Mouse (Mus musculus) liver, postnatal 0 days (tissue): Measurements from ENCODE around the gene Tmem95. TPM values are rescaled to one million over a fixed set of nuclear protein-coding genes. Genes with fewer than 3 reads are reported as not detected.

Experiments used
- ATAC-seq: fragments of 200-750 bp; cut with Nextera tagmentation; 2 replicates; pipeline ENCODE4 v1.8.0; 2017; ENCODE audit warnings: mild to moderate bottlenecking, moderate library complexity
- DNase-seq: peaks from one replicate; pipeline ENCODE4 v3.0.0-alpha.2; 2016
- H3K27ac ChIP-seq: fragments of 300-500 bp; sonication (generic); 2 replicates; pipeline ENCODE4 v1.5.1; 2014; ENCODE audit warnings: antibody characterized with exemption, moderate library complexity, mild to moderate bottlenecking, low read depth
- H3K27me3 ChIP-seq: fragments of 300-500 bp; sonication (generic); 2 replicates; pipeline ENCODE4 v1.6.1; 2014; ENCODE audit warnings: low read length, control low read depth, mixed read lengths; ENCODE audit not compliant: insufficient read depth
- H3K36me3 ChIP-seq: fragments of 300-500 bp; sonication (generic); replicated peaks from 2 replicates; pipeline ENCODE4 v1.6.1; 2014; ENCODE audit warnings: mild to moderate bottlenecking, control low read depth, low read length, moderate library complexity, mixed read lengths; ENCODE audit not compliant: insufficient read depth
- H3K4me1 ChIP-seq: fragments of 300-500 bp; sonication (generic); 2 replicates; pipeline ENCODE4 v1.6.1; 2014; ENCODE audit warnings: antibody characterized with exemption, mild to moderate bottlenecking, control low read depth; ENCODE audit not compliant: insufficient read depth
- H3K4me2 ChIP-seq: fragments of 300-500 bp; sonication (generic); 2 replicates; pipeline ENCODE4 v1.6.1; 2014; ENCODE audit warnings: low read depth, mild to moderate bottlenecking, low read length, moderate library complexity, mixed read lengths
- H3K4me3 ChIP-seq: fragments of 300-500 bp; sonication (generic); 2 replicates; pipeline ENCODE4 v1.5.1; 2014; ENCODE audit warnings: low read depth, low read length
- H3K9ac ChIP-seq: fragments of 300-500 bp; sonication (generic); replicated peaks from 2 replicates; pipeline ENCODE4 v1.6.1; 2014; ENCODE audit warnings: mild to moderate bottlenecking, moderate library complexity
- H3K9me3 ChIP-seq: fragments of 300-500 bp; sonication (generic); 2 replicates; pipeline ENCODE4 v1.6.1; 2016; ENCODE audit warnings: mild to moderate bottlenecking, control low read depth, low read length, mixed read lengths
- CTCF ChIP-seq: sonication (generic); IDR thresholded peaks from 2 replicates; pipeline ENCODE4 v1.5.1; 2016; ENCODE audit warnings: antibody characterized with exemption, low read depth
- EP300 ChIP-seq: IDR thresholded peaks from 2 replicates; pipeline ENCODE4 v1.6.1; 2016; ENCODE audit warnings: antibody characterized with exemption, low read depth, mild to moderate bottlenecking
- WGBS: fragments of 180-500 bp; shearing (Covaris S2); extraction: QIAGEN DNeasy Blood & Tissue Kit; methylation state at CpG from one replicate; pipeline ENCODE4 v1.1.7; 2014; ENCODE audit not compliant: insufficient replicate concordance; 5-methylcytosine and 5-hydroxymethylcytosine counted together
- polyA plus RNA-seq: library from polyadenylated mRNA; unstranded; fragments of >200 nt; fragmentation: Nextera tagmentation; extraction: Ambion mirVana; gene quantifications from 2 replicates; pipeline ENCODE4 v1.2.1, GENCODE M21; 2015

Gene Tmem95
- polyA plus RNA-seq, 1 experiment from 2014 or later, result not detected

DNA sequence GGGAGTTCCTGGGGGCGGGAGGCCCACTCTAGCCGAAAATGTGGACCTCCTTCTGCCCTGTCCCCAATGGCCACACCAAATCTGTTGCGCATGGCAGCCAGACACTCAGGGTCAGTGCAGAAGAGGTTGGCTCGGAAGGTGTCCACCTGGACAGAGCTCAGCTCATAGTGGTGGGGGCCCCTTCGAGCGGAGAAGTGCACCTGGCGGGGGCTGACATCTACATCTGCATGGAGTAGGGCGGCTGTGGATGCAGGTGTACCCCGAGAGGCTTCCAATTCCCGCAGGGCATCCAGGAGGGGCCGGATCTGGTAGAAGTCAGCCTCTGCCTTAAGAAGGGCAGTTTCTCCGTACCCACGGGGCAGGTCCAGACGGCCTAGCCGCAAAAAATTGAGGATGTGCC lies 1.9 kb upstream of the Tmem95 start:
- TF ChIP-seq EP300 (no peak), CTCF (no peak)
- Histone ChIP-seq H3K4me3 (no peak overlapping the region), H3K9ac (peak overlapping the region; percentile 69; the same call in 1 of the 2 replicates), H3K9me3 (no peaks in the 10 kb centered on the region), H3K4me2 (peak overlapping the region; percentile 89), H3K27ac (no peak overlapping the region), H3K4me1 (peaks cover 47% of the 10 kb centered on the region), H3K27me3 (no peaks in the 10 kb centered on the region), H3K36me3 (0 out of 2 replicates have a peak, but pooled peaks cover 5% of the 10 kb centered on the region)
- DNase-seq (no peak), ATAC-seq (no peak)
- WGBS, result 68% methylated on average over 15 of the region's 15 CpGs

- H3K27me3 ChIP-seq, result no peaks in the 10 kb centered on the region
- no peak for TF ChIP-seq EP300
- TF ChIP-seq CTCF, result no peak
- H3K4me2 ChIP-seq, result peak overlapping the region; percentile 89
- H3K4me1 ChIP-seq, result peaks cover 46% of the 10 kb centered on the region
- H3K27ac ChIP-seq, result no peak overlapping the region
- WGBS, result 58% methylated on average over 6 of the region's 6 CpGs
- H3K4me3 ChIP-seq, result no peak overlapping the region
- DNase-seq (no peak), ATAC-seq (no peak)
- H3K36me3 ChIP-seq, result 0 out of 2 replicates have a peak, but pooled peaks cover 5% of the 10 kb centered on the region
- no peaks in the 10 kb centered on the region for H3K9me3 ChIP-seq
- no peak overlapping the region for H3K9ac ChIP-seq
These were observed 1.1 kb upstream of the Tmem95 start for GRCm38 (mm10) chr11:69878952-69879351.

- no peak overlapping the region for H3K9ac ChIP-seq
- no peak overlapping the region for H3K27ac ChIP-seq
- TF ChIP-seq CTCF, result no peak
- TF ChIP-seq EP300, result no peak
- no peaks in the 10 kb centered on the region for H3K9me3 ChIP-seq
- H3K27me3 ChIP-seq, result no peaks in the 10 kb centered on the region
- 0 out of 2 replicates have a peak overlapping the region, but pooled peaks have one; percentile 20 for H3K4me2 ChIP-seq
- DNase-seq (no peak), ATAC-seq (no peak)
- peaks cover 45% of the 10 kb centered on the region for H3K4me1 ChIP-seq
- 80% methylated on average over 3 of the region's 3 CpGs for WGBS
- no peak overlapping the region for H3K4me3 ChIP-seq
- 0 out of 2 replicates have a peak, but pooled peaks cover under 1% of the 10 kb centered on the region for H3K36me3 ChIP-seq
These were observed 581 bp upstream of the Tmem95 start for GRCm38 (mm10) chr11:69878399-69878798.

GRCm38 (mm10) chr11:69876867-69877266 lies 951 bp downstream of the Tmem95 start:
- Histone ChIP-seq H3K4me1 (peaks cover 44% of the 10 kb centered on the region), H3K9ac (no peak overlapping the region), H3K27me3 (no peaks in the 10 kb centered on the region), H3K4me2 (peak overlapping the region; percentile 18; the same call in 1 of the 2 replicates), H3K4me3 (no peak overlapping the region), H3K27ac (0 out of 2 replicates have a peak overlapping the region, but pooled peaks have one; percentile 45), H3K36me3 (no peaks in the 10 kb centered on the region), H3K9me3 (no peaks in the 10 kb centered on the region)
- ATAC-seq (peak; percentile 54), DNase-seq (peak; percentile 92)
- TF ChIP-seq CTCF, result peak; percentile 97
- no peak for TF ChIP-seq EP300
- 3% methylated on average over 12 of the region's 12 CpGs for WGBS

GRCm38 (mm10) chr11:69876186-69876585 lies 1.6 kb downstream of the Tmem95 start:
- Histone ChIP-seq H3K27ac (0 out of 2 replicates have a peak overlapping the region, but pooled peaks have one; percentile 45), H3K9ac (no peak overlapping the region), H3K4me2 (no peak overlapping the region), H3K36me3 (no peaks in the 10 kb centered on the region), H3K4me1 (peaks cover 37% of the 10 kb centered on the region), H3K9me3 (no peaks in the 10 kb centered on the region), H3K27me3 (no peaks in the 10 kb centered on the region), H3K4me3 (no peak overlapping the region)
- no peak for DNase-seq
- no peak for TF ChIP-seq EP300
- no peak for TF ChIP-seq CTCF
- WGBS, result 37% methylated on average over 7 of the region's 7 CpGs
- ATAC-seq, result no peak

GRCm38 (mm10) chr11:69872451-69872850 lies 5.4 kb downstream of the Tmem95 start:
- no peak overlapping the region for H3K4me2 ChIP-seq
- WGBS, result 87% methylated on average over 4 of the region's 4 CpGs

GRCm38 (mm10) chr11:69871822-69872221 lies 6.0 kb downstream of the Tmem95 start:
- Histone ChIP-seq H3K4me1 (peaks cover 10% of the 10 kb centered on the region), H3K9me3 (no peaks in the 10 kb centered on the region), H3K4me2 (no peak overlapping the region), H3K27me3 (no peaks in the 10 kb centered on the region), H3K4me3 (no peak overlapping the region), H3K27ac (no peak overlapping the region), H3K9ac (no peak overlapping the region), H3K36me3 (no peaks in the 10 kb centered on the region)
- TF ChIP-seq EP300 (no peak), CTCF (no peak)
- no peak for ATAC-seq
- DNase-seq, result no peak
- 85% methylated on average over 7 of the region's 7 CpGs for WGBS

More at GRCm38 (mm10) chr11:69872451-69872850, 5.4 kb downstream of the Tmem95 start:
- H3K9me3 ChIP-seq, result no peaks in the 10 kb centered on the region
- DNase-seq (no peak), ATAC-seq (no peak)
- peaks cover 14% of the 10 kb centered on the region for H3K4me1 ChIP-seq
- no peaks in the 10 kb centered on the region for H3K36me3 ChIP-seq
- no peak overlapping the region for H3K9ac ChIP-seq
- no peak overlapping the region for H3K27ac ChIP-seq
- no peak for TF ChIP-seq CTCF
- no peak for TF ChIP-seq EP300
- no peak overlapping the region for H3K4me3 ChIP-seq
- no peaks in the 10 kb centered on the region for H3K27me3 ChIP-seq
